Mouse (Mus musculus): ENCODE measurements around the gene Syne4.

- TF ChIP-seq POLR2A (IDR thresholded peaks at IDR 0.05; ENCODE audit: extremely low read depth, insufficient read depth, low read length) (no peak), CTCF (IDR thresholded peaks at IDR 0.05; ENCODE audit: extremely low read depth, insufficient read depth, low read length) (no peak)
Observed at GRCm38 (mm10) chr7:30278911-30279310, 35.7 kb upstream of the Syne4 start.

All from cortical plate, adult 2 months (tissue).